Mouse (Mus musculus) stomach, adult 2 months (tissue): Measurements from ENCODE around the gene 4930444G20Rik. TPM values are rescaled to one million over a fixed set of nuclear protein-coding genes. Genes with fewer than 3 reads are reported as not detected.

Source experiments
- polyA plus RNA-seq: library from polyadenylated mRNA; depleted of rRNA; stranded (reverse); fragments of >200 nt; gene quantifications from 2 replicates; pipeline ENCODE4 v1.2.3, GENCODE M21; 2012; rRNA removed

Gene 4930444G20Rik
- not detected in 2 replicates for polyA plus RNA-seq

GRCm38 (mm10) chr10:22067979-22068378 is at the start of gene 4930444G20Rik:
Gene 4930444G20Rik, minus strand, starts transcription at chr10:22068079.

Other genes starting within 250 kb of the 4930444G20Rik start
- 13.2 and 15.8 TPM in 2 replicates for gene Sgk1, start 185.9 kb downstream of the 4930444G20Rik start, polyA plus RNA-seq
- 1.8 and 6.7 TPM in 2 replicates for gene E030030I06Rik, start 81.2 kb upstream of the 4930444G20Rik start, polyA plus RNA-seq
- gene Raet1e, start 90.5 kb upstream of the 4930444G20Rik start, polyA plus RNA-seq = 0.25 and 0.40 TPM in 2 replicates
- gene H60b, start 90.5 kb upstream of the 4930444G20Rik start, polyA plus RNA-seq = 0.13 and 0.29 TPM in 2 replicates